Mouse (Mus musculus) stomach, embryonic 14.5 days (tissue): ENCODE measurements at regions not wholly inside any gene's neighbourhood (a gene's known extent, or its start where the extent isn't known, plus 50 kb on each side); places are given as distances from the start of the nearest gene placed in this dataset.

Experiments used
- ATAC-seq: fragments of 200-750 bp; cut with Nextera tagmentation; 2 replicates; pipeline ENCODE4 v1.8.0; 2017; ENCODE audit warnings: low read depth, moderate TSS enrichment; ENCODE audit not compliant: insufficient number of reproducible peaks, insufficient read depth, low FRiP score
- H3K27ac ChIP-seq: fragments of 300-500 bp; sonication (generic); 2 replicates; pipeline ENCODE4 v1.5.1; 2014; ENCODE audit warnings: mild to moderate bottlenecking, low read length, moderate library complexity, mixed read lengths
- H3K27me3 ChIP-seq: fragments of 300-500 bp; sonication (generic); 2 replicates; pipeline ENCODE4 v1.6.1; 2014; ENCODE audit warnings: low read length, control low read depth, mixed read lengths; ENCODE audit not compliant: control insufficient read depth, insufficient read depth
- H3K36me3 ChIP-seq: fragments of 300-500 bp; sonication (generic); 2 replicates; pipeline ENCODE4 v1.6.1; 2014; ENCODE audit warnings: mild to moderate bottlenecking, control low read depth, low read length, moderate library complexity, mixed read lengths; ENCODE audit not compliant: control insufficient read depth, insufficient read depth
- H3K4me1 ChIP-seq: fragments of 300-500 bp; sonication (generic); 2 replicates; pipeline ENCODE4 v1.6.1; 2014; ENCODE audit warnings: low read length, control low read depth, mixed read lengths; ENCODE audit not compliant: control insufficient read depth, insufficient read depth
- H3K4me2 ChIP-seq: fragments of 300-500 bp; sonication (generic); replicated peaks from 2 replicates; pipeline ENCODE4 v1.6.1; 2014; ENCODE audit warnings: low read depth, low read length, control low read depth
- H3K4me3 ChIP-seq: fragments of 300-500 bp; sonication (generic); 2 replicates; pipeline ENCODE4 v1.5.1; 2014; ENCODE audit warnings: low read depth, low read length, control low read depth
- H3K9ac ChIP-seq: fragments of 300-500 bp; sonication (generic); replicated peaks from 2 replicates; pipeline ENCODE4 v1.6.1; 2014; ENCODE audit warnings: low read depth, mild to moderate bottlenecking, control low read depth, low read length, moderate library complexity, mixed read lengths
- H3K9me3 ChIP-seq: fragments of 300-500 bp; sonication (generic); 2 replicates; pipeline ENCODE4 v1.6.1; 2016; ENCODE audit warnings: low read depth, low read length, control low read depth; ENCODE audit not compliant: control insufficient read depth
- WGBS: fragments of 180-500 bp; shearing (Covaris S2); extraction: QIAGEN DNeasy Blood & Tissue Kit; methylation state at CpG from one replicate; pipeline ENCODE4 v1.1.7; 2014; 5-methylcytosine and 5-hydroxymethylcytosine counted together

DNA sequence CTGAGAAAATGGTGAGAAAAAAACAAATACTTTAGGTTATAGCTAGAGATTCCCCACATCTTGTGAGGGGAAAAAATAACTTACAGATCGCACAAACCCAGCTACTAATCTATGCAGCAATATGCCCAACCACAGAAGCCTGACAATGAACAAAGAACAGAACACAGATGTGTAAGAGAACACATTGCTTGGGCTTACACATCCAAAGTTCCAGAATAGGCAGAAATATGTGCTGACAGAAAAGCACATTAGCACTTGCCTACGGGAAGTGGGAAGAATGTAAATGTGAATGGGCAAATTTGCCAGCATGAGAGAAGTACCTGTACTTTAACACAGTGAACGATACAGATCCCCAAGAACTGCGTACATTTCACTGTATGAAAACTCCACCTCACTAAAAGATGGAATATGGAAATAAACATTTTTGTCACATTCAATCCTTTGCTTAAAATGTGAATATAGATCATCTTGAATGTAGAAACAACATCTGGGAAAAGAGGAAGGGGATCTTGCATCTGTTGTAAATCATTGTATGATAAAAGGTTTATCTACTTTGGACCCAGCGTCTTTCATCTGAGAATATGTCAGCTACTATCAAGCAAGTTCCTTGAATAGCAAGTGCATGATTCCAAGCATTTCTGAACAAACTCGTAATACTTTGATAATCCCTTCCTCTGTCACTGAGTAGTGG, 116.5 kb upstream of the B3galt2 start:
- H3K9ac ChIP-seq = no peak overlapping the region
- WGBS = 54% methylated on average over 6 of the region's 6 CpGs
- no peak overlapping the region for H3K4me2 ChIP-seq
- no peaks in the 10 kb centered on the region for H3K9me3 ChIP-seq
- H3K4me1 ChIP-seq = no peaks in the 10 kb centered on the region
- H3K36me3 ChIP-seq = no peaks in the 10 kb centered on the region
- ATAC-seq = no peak
- H3K4me3 ChIP-seq = no peak overlapping the region
- no peak overlapping the region for H3K27ac ChIP-seq
- H3K27me3 ChIP-seq = no peaks in the 10 kb centered on the region

- no peaks in the 10 kb centered on the region for H3K4me1 ChIP-seq
- H3K4me2 ChIP-seq = no peak overlapping the region
- WGBS = 38% methylated on average over 5 of the region's 5 CpGs
- H3K4me3 ChIP-seq = no peak overlapping the region
- no peaks in the 10 kb centered on the region for H3K9me3 ChIP-seq
- ATAC-seq = no peak
- H3K27ac ChIP-seq = no peak overlapping the region
- no peaks in the 10 kb centered on the region for H3K27me3 ChIP-seq
- no peaks in the 10 kb centered on the region for H3K36me3 ChIP-seq
- H3K9ac ChIP-seq = no peak overlapping the region
Observed at GRCm38 (mm10) chr1:143524522-143524865, 116.0 kb upstream of the B3galt2 start.

GRCm38 (mm10) chr1:143540223-143540622, 100.2 kb upstream of the B3galt2 start:
- WGBS = 85% methylated on average over 2 of the region's 2 CpGs
- no peak overlapping the region for H3K4me2 ChIP-seq
- ATAC-seq = no peak
- no peaks in the 10 kb centered on the region for H3K27me3 ChIP-seq
- no peaks in the 10 kb centered on the region for H3K4me1 ChIP-seq
- H3K4me3 ChIP-seq = no peak overlapping the region
- no peaks in the 10 kb centered on the region for H3K9me3 ChIP-seq
- H3K9ac ChIP-seq = no peak overlapping the region
- H3K27ac ChIP-seq = no peak overlapping the region
- no peaks in the 10 kb centered on the region for H3K36me3 ChIP-seq

DNA sequence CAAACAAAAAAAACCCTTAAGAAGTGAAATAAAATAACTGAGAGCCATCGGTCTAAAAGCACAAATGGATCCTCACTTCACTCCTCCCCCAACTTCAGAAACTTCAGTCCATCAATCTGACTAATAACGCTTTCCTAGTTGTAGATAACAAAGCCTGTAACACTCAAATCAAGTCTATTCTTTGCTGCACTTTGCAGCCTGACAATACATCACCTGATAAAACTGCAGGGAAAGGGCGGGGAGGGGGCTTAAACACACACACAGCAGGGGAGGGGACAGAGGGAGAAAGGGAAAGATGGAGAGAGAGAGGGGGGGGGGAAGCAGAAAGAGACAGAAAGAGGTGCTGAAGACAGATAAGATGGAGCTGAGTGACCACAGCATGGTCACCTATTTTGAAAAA, 99.8 kb upstream of the B3galt2 start:
- Histone ChIP-seq H3K9me3 (no peaks in the 10 kb centered on the region), H3K4me2 (no peak overlapping the region), H3K4me3 (no peak overlapping the region), H3K27ac (no peak overlapping the region), H3K36me3 (no peaks in the 10 kb centered on the region), H3K9ac (no peak overlapping the region), H3K4me1 (no peaks in the 10 kb centered on the region), H3K27me3 (no peaks in the 10 kb centered on the region)
- ATAC-seq = no peak
- 22% methylated on average over 3 of the region's 3 CpGs for WGBS
